11 mouse cellular contexts compared by ENCODE assay signal in genomic region chr9:63696463-63697105, GRCm38 (mm10).
A peak's percentile ranks its signal among the peaks of the same experiment; 100 is the strongest.
DNase-seq lines count a peak whose midpoint lies in the region; ATAC-seq lines count a peak whose summit lies in the region.
"Had no signal": no experiment of that assay in that cellular context is flagged by ENCODE, and none has a peak within 500 bp of the region (broad histone marks: within the 10 kb centered on the region; RNA-seq: fewer than 3 reads in every experiment).

No protein-coding gene starts in this region.

- no peak overlapping the region for H3K4me2 ChIP-seq in heart, embryonic 11.5 days
- H3K4me2 ChIP-seq in neural tube, embryonic 15.5 days: no peak overlapping the region
- H3K4me2 ChIP-seq: intestine, embryonic 15.5 days had no signal

- H3K36me3 ChIP-seq in heart, embryonic 11.5 days (ENCODE audit: control insufficient read depth, insufficient read depth, low read length): no peaks in the 10 kb centered on the region
- H3K36me3 ChIP-seq in neural tube, embryonic 15.5 days: no peaks in the 10 kb centered on the region
- H3K36me3 ChIP-seq: intestine, embryonic 15.5 days had no signal

- H3K4me1 ChIP-seq in heart, embryonic 11.5 days (ENCODE audit: control insufficient read depth, insufficient read depth, low read length): peaks cover 47% of the 10 kb centered on the region
- peaks cover 34% of the 10 kb centered on the region for H3K4me1 ChIP-seq in neural tube, embryonic 15.5 days

- 40% methylated on average over 10 of the region's 10 CpGs for WGBS in heart, embryonic 11.5 days (ENCODE audit: insufficient replicate concordance)
- WGBS in neural tube, embryonic 15.5 days: 27% methylated on average over 10 of the region's 10 CpGs

- H3K9me3 ChIP-seq in heart, embryonic 11.5 days (replicated peaks; ENCODE audit: control insufficient read depth, low read length): no peaks in the 10 kb centered on the region
- H3K9me3 ChIP-seq in neural tube, embryonic 15.5 days (replicated peaks): no peaks in the 10 kb centered on the region
- H3K9me3 ChIP-seq: intestine, embryonic 15.5 days had no signal

- intact Hi-C loops in heart, postnatal 36 days (cut with DNase I): no loop called here

- no peak for ATAC-seq in heart, embryonic 11.5 days (replicated peaks; ENCODE audit: insufficient number of reproducible peaks, low FRiP score, low TSS enrichment)
- ATAC-seq in neural tube, embryonic 15.5 days (ENCODE audit: low FRiP score): no peak
- ATAC-seq: forebrain, embryonic 16.5 days; intestine, embryonic 15.5 days had no signal

- H3K4me3 ChIP-seq in heart, embryonic 11.5 days (ENCODE audit: low read depth, low read length): no peak overlapping the region
- H3K4me3 ChIP-seq in neural tube, embryonic 15.5 days (replicated peaks): no peak overlapping the region
- H3K4me3 ChIP-seq: intestine, embryonic 15.5 days had no signal

- DNase-seq in heart, postnatal 36 days: no peak
- peak; percentile 36 for DNase-seq in testis, postnatal 14 days (ENCODE audit: low spot score)
- no peak for DNase-seq in testis, postnatal 10 days (ENCODE audit: low spot score)
- DNase-seq in kidney, postnatal 4 days: peak; percentile 43 to 58
- no peak for DNase-seq in T-cell, adult 2 months (ENCODE audit: low spot score)
- DNase-seq in layer of hippocampus, adult 18-20 months (ENCODE audit: low spot score in 2 of 2): no peak
- DNase-seq: thymus, postnatal 25 days had no signal

- no peaks in the 10 kb centered on the region for H3K27me3 ChIP-seq in heart, embryonic 11.5 days (ENCODE audit: control insufficient read depth, insufficient read depth, low read length)
- no peaks in the 10 kb centered on the region for H3K27me3 ChIP-seq in neural tube, embryonic 15.5 days (replicated peaks)
- H3K27me3 ChIP-seq: intestine, embryonic 15.5 days had no signal

- peak overlapping the region; percentile 81 for H3K27ac ChIP-seq in heart, embryonic 11.5 days (ENCODE audit: low read depth, low read length)
- H3K27ac ChIP-seq in neural tube, embryonic 15.5 days (replicated peaks): peak overlapping the region; percentile 37; the same call in 1 of the 2 replicates
- H3K27ac ChIP-seq: intestine, embryonic 15.5 days had no signal

- H3K9ac ChIP-seq in heart, embryonic 11.5 days (ENCODE audit: low read depth, low read length): no peak overlapping the region
- H3K9ac ChIP-seq in neural tube, embryonic 15.5 days (replicated peaks): no peak overlapping the region
- H3K9ac ChIP-seq: intestine, embryonic 15.5 days had no signal

Comparison
In these comparisons a context has a peak if more than half of its experiments do, and no peak if none do; other contexts are left out.
1. DNase-seq: peak in testis, postnatal 14 days (single experiment) and kidney, postnatal 4 days (2 of 2); none in heart, postnatal 36 days (0 of 2), testis, postnatal 10 days (single experiment), T-cell, adult 2 months (single experiment) and layer of hippocampus, adult 18-20 months (0 of 2).